Mouse (Mus musculus) bone marrow macrophage, adult 2 months (primary cell): Measurements from ENCODE around the gene Gm815.

Experiments
- CTCF ChIP-seq: IDR thresholded peaks from 2 replicates; pipeline ENCODE4 v1.5.1; 2012; ENCODE audit warnings: low read depth, mild to moderate bottlenecking, low read length, moderate library complexity
- POLR2A ChIP-seq: IDR thresholded peaks from 2 replicates; pipeline ENCODE4 v1.6.1; 2012; ENCODE audit warnings: mild to moderate bottlenecking, low read depth, low read length, borderline replicate concordance

- no peak for TF ChIP-seq POLR2A
- no peak for TF ChIP-seq CTCF
Measured at GRCm38 (mm10) chr19:26855152-26855551, 30.5 kb upstream of the Gm815 start.
